Mouse (Mus musculus): ENCODE data around the gene Selenoo. TPM values are rescaled to one million over a fixed set of nuclear protein-coding genes. Genes with fewer than 3 reads are reported as not detected.

Gene Selenoo
- polyA plus RNA-seq, 1 experiment from 2014 or later = 12.9 TPM

- H3K27me3 ChIP-seq (replicated peaks; ENCODE audit: low read depth, poor library complexity, severe bottlenecking) = peaks cover 48% of the 10 kb centered on the region
- H3K9me3 ChIP-seq = no peaks in the 10 kb centered on the region
- peaks cover 46% of the 10 kb centered on the region for H3K4me1 ChIP-seq
- no peak for DNase-seq (ENCODE audit: low spot score)
- no peak overlapping the region for H3K4me3 ChIP-seq
- no peak overlapping the region for H3K27ac ChIP-seq (replicated peaks)
- H3K36me3 ChIP-seq (replicated peaks) = peaks cover 6% of the 10 kb centered on the region
- WGBS = 67% methylated on average over 11 of the region's 11 CpGs
These were observed 48.6 kb downstream of the Selenoo start for GRCm38 (mm10) chr15:89137378-89138045.

GRCm38 (mm10) chr15:89138046-89138405 is 49.1 kb downstream of the Selenoo start:
- no peak overlapping the region for H3K27ac ChIP-seq (replicated peaks)
- DNase-seq (ENCODE audit: low spot score) = no peak
- peaks cover 46% of the 10 kb centered on the region for H3K4me1 ChIP-seq
- peaks cover 53% of the 10 kb centered on the region for H3K27me3 ChIP-seq (replicated peaks; ENCODE audit: low read depth, poor library complexity, severe bottlenecking)
- 88% methylated on average over 7 of the region's 7 CpGs for WGBS
- H3K36me3 ChIP-seq (replicated peaks) = peaks cover 5% of the 10 kb centered on the region
- H3K4me3 ChIP-seq = no peak overlapping the region
- no peaks in the 10 kb centered on the region for H3K9me3 ChIP-seq

GRCm38 (mm10) chr15:89138531-89138930 is 49.6 kb downstream of the Selenoo start:
- peaks cover 9% of the 10 kb centered on the region; the same call in 1 of the 2 replicates for H3K36me3 ChIP-seq (replicated peaks)
- H3K9me3 ChIP-seq = no peaks in the 10 kb centered on the region
- 92% methylated on average over 6 of the region's 6 CpGs for WGBS
- DNase-seq (ENCODE audit: low spot score) = no peak
- no peak overlapping the region for H3K4me3 ChIP-seq
- peaks cover 46% of the 10 kb centered on the region for H3K4me1 ChIP-seq
- H3K27me3 ChIP-seq (replicated peaks; ENCODE audit: low read depth, poor library complexity, severe bottlenecking) = peaks cover 58% of the 10 kb centered on the region
- H3K27ac ChIP-seq (replicated peaks) = no peak overlapping the region

- DNase-seq (ENCODE audit: low spot score) = peak; percentile 58
- peak overlapping the region; percentile 79 for H3K4me3 ChIP-seq
- H3K9me3 ChIP-seq = no peaks in the 10 kb centered on the region
- peaks cover 25% of the 10 kb centered on the region for H3K36me3 ChIP-seq (replicated peaks)
- H3K27me3 ChIP-seq (replicated peaks; ENCODE audit: low read depth, poor library complexity, severe bottlenecking) = peaks cover 74% of the 10 kb centered on the region
- H3K27ac ChIP-seq (replicated peaks) = peak overlapping the region; percentile 83
- H3K4me1 ChIP-seq = peaks cover 46% of the 10 kb centered on the region
- under 1% methylated on average over 53 of the region's 53 CpGs for WGBS
These were observed 51.3 kb downstream of the Selenoo start for GRCm38 (mm10) chr15:89140048-89140658.

- no peaks in the 10 kb centered on the region for H3K9me3 ChIP-seq
- peaks cover 31% of the 10 kb centered on the region for H3K36me3 ChIP-seq (replicated peaks)
- H3K27ac ChIP-seq (replicated peaks) = peak within 1 kb of the TSS; percentile 83
- peaks cover 49% of the 10 kb centered on the region for H3K4me1 ChIP-seq
- peak; percentile 81 for DNase-seq (ENCODE audit: low spot score)
- H3K27me3 ChIP-seq (replicated peaks; ENCODE audit: low read depth, poor library complexity, severe bottlenecking) = peaks cover 81% of the 10 kb centered on the region
- WGBS = under 1% methylated on average over 21 of the region's 21 CpGs
- H3K4me3 ChIP-seq = peak within 1 kb of the TSS; percentile 79
These were observed 51.9 kb downstream of the Selenoo start, which contains the start of gene Mapk12 for GRCm38 (mm10) chr15:89140659-89141252. Gene Mapk12, minus strand, starts transcription at chr15:89140703.

GRCm38 (mm10) chr15:89141443-89141842 is 52.6 kb downstream of the Selenoo start:
- Histone ChIP-seq H3K27ac (replicated peaks) (0 out of 2 replicates have a peak overlapping the region, but pooled peaks have one; percentile 83), H3K36me3 (replicated peaks) (peaks cover 33% of the 10 kb centered on the region), H3K27me3 (replicated peaks; ENCODE audit: low read depth, poor library complexity, severe bottlenecking) (peaks cover 87% of the 10 kb centered on the region), H3K4me3 (peak overlapping the region; percentile 79), H3K9me3 (no peaks in the 10 kb centered on the region), H3K4me1 (peaks cover 56% of the 10 kb centered on the region)
- 18% methylated on average over 5 of the region's 5 CpGs for WGBS
- peak; percentile 38 for DNase-seq (ENCODE audit: low spot score)

- H3K4me1 ChIP-seq = peaks cover 60% of the 10 kb centered on the region
- H3K27me3 ChIP-seq (replicated peaks; ENCODE audit: low read depth, poor library complexity, severe bottlenecking) = peaks cover 92% of the 10 kb centered on the region
- peak overlapping the region; percentile 79; the same call in 1 of the 2 replicates for H3K4me3 ChIP-seq
- H3K27ac ChIP-seq (replicated peaks) = no peak overlapping the region
- peaks cover 33% of the 10 kb centered on the region for H3K36me3 ChIP-seq (replicated peaks)
- no peaks in the 10 kb centered on the region for H3K9me3 ChIP-seq
- DNase-seq (ENCODE audit: low spot score) = no peak
- 63% methylated on average over 4 of the region's 4 CpGs for WGBS
These were observed 53.0 kb downstream of the Selenoo start for GRCm38 (mm10) chr15:89141905-89142304.

GRCm38 (mm10) chr15:89143134-89143533 is 54.2 kb downstream of the Selenoo start:
- no peak for DNase-seq (ENCODE audit: low spot score)
- Histone ChIP-seq H3K4me1 (peaks cover 64% of the 10 kb centered on the region), H3K9me3 (no peaks in the 10 kb centered on the region), H3K4me3 (no peak overlapping the region), H3K36me3 (replicated peaks) (peaks cover 33% of the 10 kb centered on the region), H3K27ac (replicated peaks) (no peak overlapping the region), H3K27me3 (replicated peaks; ENCODE audit: low read depth, poor library complexity, severe bottlenecking) (peaks cover 100% of the 10 kb centered on the region)
- 68% methylated on average over 2 of the region's 2 CpGs for WGBS

GRCm38 (mm10) chr15:89144965-89145364 is 56.1 kb downstream of the Selenoo start:
- peaks cover 70% of the 10 kb centered on the region for H3K4me1 ChIP-seq
- H3K4me3 ChIP-seq = no peak overlapping the region
- H3K27ac ChIP-seq (replicated peaks) = no peak overlapping the region
- H3K9me3 ChIP-seq = no peaks in the 10 kb centered on the region
- no peak for DNase-seq (ENCODE audit: low spot score)
- H3K36me3 ChIP-seq (replicated peaks) = peaks cover 33% of the 10 kb centered on the region
- 85% methylated on average over 11 of the region's 11 CpGs for WGBS
- H3K27me3 ChIP-seq (replicated peaks; ENCODE audit: low read depth, poor library complexity, severe bottlenecking) = peaks cover 100% of the 10 kb centered on the region

- Histone ChIP-seq H3K36me3 (replicated peaks) (peaks cover 33% of the 10 kb centered on the region), H3K4me3 (0 out of 2 replicates have a peak overlapping the region, but pooled peaks have one; percentile 83), H3K27ac (replicated peaks) (no peak overlapping the region), H3K9me3 (no peaks in the 10 kb centered on the region), H3K4me1 (peaks cover 65% of the 10 kb centered on the region), H3K27me3 (replicated peaks; ENCODE audit: low read depth, poor library complexity, severe bottlenecking) (peaks cover 96% of the 10 kb centered on the region)
- no peak for DNase-seq (ENCODE audit: low spot score)
- 74% methylated on average over 24 of the region's 24 CpGs for WGBS
These were observed 57.0 kb downstream of the Selenoo start for GRCm38 (mm10) chr15:89145813-89146350.

- H3K27me3 ChIP-seq (replicated peaks; ENCODE audit: low read depth, poor library complexity, severe bottlenecking) = peaks cover 89% of the 10 kb centered on the region
- 2% methylated on average over 27 of the region's 27 CpGs for WGBS
- peaks cover 58% of the 10 kb centered on the region for H3K4me1 ChIP-seq
These were observed 57.7 kb downstream of the Selenoo start for GRCm38 (mm10) chr15:89146537-89146936.

GRCm38 (mm10) chr15:89147024-89147423 is 58.1 kb downstream of the Selenoo start:
- 13% methylated on average over 16 of the region's 16 CpGs for WGBS
- H3K27ac ChIP-seq (replicated peaks) = peak overlapping the region; percentile 65
- peak overlapping the region; percentile 83 for H3K4me3 ChIP-seq
- peaks cover 33% of the 10 kb centered on the region for H3K36me3 ChIP-seq (replicated peaks)
- H3K9me3 ChIP-seq = no peaks in the 10 kb centered on the region
- no peak for DNase-seq (ENCODE audit: low spot score)
- peaks cover 84% of the 10 kb centered on the region for H3K27me3 ChIP-seq (replicated peaks; ENCODE audit: low read depth, poor library complexity, severe bottlenecking)
- peaks cover 54% of the 10 kb centered on the region for H3K4me1 ChIP-seq

More at GRCm38 (mm10) chr15:89146537-89146936, 57.7 kb downstream of the Selenoo start:
- H3K9me3 ChIP-seq = no peaks in the 10 kb centered on the region
- peak overlapping the region; percentile 65 for H3K27ac ChIP-seq (replicated peaks)
- DNase-seq (ENCODE audit: low spot score) = peak; percentile 57
- H3K4me3 ChIP-seq = peak overlapping the region; percentile 83
- peaks cover 33% of the 10 kb centered on the region for H3K36me3 ChIP-seq (replicated peaks)

Data from embryonic facial prominence, embryonic 10.5 days (tissue).